Mouse (Mus musculus) hindbrain, embryonic 10.5 days (tissue): ENCODE data around the gene Fndc3b. TPM values are rescaled to one million over a fixed set of nuclear protein-coding genes. Genes with fewer than 3 reads are reported as not detected.

Experiments
- DNase-seq: peaks from one replicate; pipeline ENCODE4 v3.0.0-alpha.2; 2017; ENCODE audit warnings: low spot score
- H3K27ac ChIP-seq: fragments of 300-500 bp; sonication (generic); 2 replicates; pipeline ENCODE4 v1.5.1; 2016; ENCODE audit warnings: mild to moderate bottlenecking, moderate library complexity
- H3K27me3 ChIP-seq: fragments of 300-500 bp; sonication (generic); 2 replicates; pipeline ENCODE4 v1.6.1; 2016; ENCODE audit warnings: mild to moderate bottlenecking; ENCODE audit not compliant: poor library complexity, insufficient read depth, severe bottlenecking
- H3K36me3 ChIP-seq: fragments of 300-500 bp; sonication (generic); 2 replicates; pipeline ENCODE4 v1.6.1; 2016; ENCODE audit warnings: mild to moderate bottlenecking, moderate library complexity
- H3K4me1 ChIP-seq: fragments of 300-500 bp; sonication (generic); replicated peaks from 2 replicates; pipeline ENCODE4 v1.6.1; 2016; ENCODE audit warnings: mild to moderate bottlenecking
- H3K4me3 ChIP-seq: fragments of 300-500 bp; sonication (generic); 2 replicates; pipeline ENCODE4 v1.5.1; 2016; ENCODE audit warnings: mild to moderate bottlenecking, moderate library complexity
- H3K9me3 ChIP-seq: fragments of 300-500 bp; sonication (generic); 2 replicates; pipeline ENCODE4 v1.6.1; 2016; ENCODE audit warnings: mild to moderate bottlenecking, moderate library complexity
- WGBS: fragments of 180-500 bp; shearing (Covaris S2); methylation state at CpG from one replicate; pipeline ENCODE4 v1.1.7; 2016; 5-methylcytosine and 5-hydroxymethylcytosine counted together
- polyA plus RNA-seq: library from polyadenylated mRNA; unstranded; fragments of >200 nt; fragmentation: Nextera tagmentation; extraction: Ambion mirVana; gene quantifications from 2 replicates; pipeline ENCODE4 v1.2.1, GENCODE M21; 2016

Fndc3b gene
- polyA plus RNA-seq, 1 experiment from 2014 or later, result 11.2 TPM

GRCm38 (mm10) chr3:27607081-27607795 lies 103.9 kb downstream of the Fndc3b start:
- H3K4me3 ChIP-seq, result no peak overlapping the region
- peak overlapping the region; percentile 72 for H3K27ac ChIP-seq
- peak; percentile 23 for DNase-seq
- no peaks in the 10 kb centered on the region for H3K9me3 ChIP-seq
- H3K36me3 ChIP-seq, result no peaks in the 10 kb centered on the region
- peaks cover 33% of the 10 kb centered on the region for H3K4me1 ChIP-seq
- no peaks in the 10 kb centered on the region for H3K27me3 ChIP-seq
- 62% methylated on average over 9 of the region's 9 CpGs for WGBS

DNA sequence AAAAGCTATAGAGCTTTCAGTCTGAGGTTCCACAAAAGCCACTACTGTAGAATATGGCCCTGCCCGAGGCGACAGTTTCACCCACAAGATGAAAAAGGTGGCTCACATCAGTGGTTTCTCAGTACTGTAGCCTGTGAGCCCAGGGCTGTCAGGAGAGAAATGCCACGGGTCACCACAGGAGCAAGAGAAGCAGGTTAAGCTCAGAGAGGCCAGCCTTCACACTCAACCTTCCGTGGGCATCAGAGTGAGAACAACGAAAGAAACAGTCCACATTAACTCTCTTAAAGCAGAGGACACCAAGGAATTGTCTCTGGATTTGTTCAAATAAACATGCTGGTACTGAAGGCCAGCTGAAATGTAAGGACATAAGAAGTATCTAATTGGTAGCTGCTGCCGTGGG lies 104.5 kb downstream of the Fndc3b start:
- 87% methylated on average over 6 of the region's 6 CpGs for WGBS
- Histone ChIP-seq H3K36me3 (no peaks in the 10 kb centered on the region), H3K4me1 (peaks cover 31% of the 10 kb centered on the region)

DNA sequence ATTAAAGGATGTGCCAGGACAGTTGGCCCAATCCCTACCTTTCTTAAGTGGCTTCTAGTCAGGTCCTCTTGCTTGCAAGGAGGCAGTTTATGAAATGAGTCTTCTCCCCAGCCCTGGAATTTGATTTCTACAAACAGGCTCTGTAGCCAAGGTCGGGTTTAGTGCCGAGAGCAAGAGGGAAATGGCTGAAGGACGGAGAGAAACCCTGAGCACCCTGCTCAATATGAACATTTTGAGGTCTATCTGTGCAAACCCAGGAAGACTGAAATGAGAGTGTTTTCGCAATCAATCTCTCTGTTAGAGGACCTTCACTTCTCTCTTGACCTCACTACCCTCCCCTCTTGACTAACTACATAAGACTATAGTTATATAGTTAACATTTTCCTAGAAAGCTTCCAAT lies 105.5 kb downstream of the Fndc3b start:
- Histone ChIP-seq H3K9me3 (no peaks in the 10 kb centered on the region), H3K27ac (no peak overlapping the region), H3K36me3 (no peaks in the 10 kb centered on the region), H3K4me1 (peaks cover 24% of the 10 kb centered on the region), H3K27me3 (no peaks in the 10 kb centered on the region), H3K4me3 (no peak overlapping the region)
- 94% methylated on average over 4 of the region's 4 CpGs for WGBS
- no peak for DNase-seq

More for the DNA sequence above, 104.5 kb downstream of the Fndc3b start:
- no peak overlapping the region for H3K4me3 ChIP-seq
- no peaks in the 10 kb centered on the region for H3K9me3 ChIP-seq
- no peak for DNase-seq
- peak overlapping the region; percentile 72; the same call in 1 of the 2 replicates for H3K27ac ChIP-seq
- no peaks in the 10 kb centered on the region for H3K27me3 ChIP-seq

DNA sequence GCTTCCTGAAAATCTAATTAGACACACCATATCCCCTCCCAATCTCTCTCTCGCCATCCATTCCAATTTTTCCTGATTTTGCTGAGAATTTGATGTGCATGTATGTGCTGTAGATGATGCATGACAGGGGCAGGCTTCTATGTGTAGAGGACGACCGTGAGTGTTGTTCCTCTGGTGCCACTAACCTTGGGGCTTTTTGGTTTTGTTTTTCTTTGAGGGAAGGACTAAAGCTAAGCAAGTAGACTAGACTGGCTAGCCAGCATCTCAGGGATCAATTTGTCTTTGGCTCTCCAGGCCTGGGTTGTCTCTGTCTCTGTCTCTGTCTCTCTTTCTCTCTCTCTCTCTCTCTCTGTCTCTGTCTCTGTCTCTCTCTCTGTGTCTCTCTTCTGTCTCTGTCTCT lies 106.0 kb downstream of the Fndc3b start:
- Histone ChIP-seq H3K4me1 (peaks cover 27% of the 10 kb centered on the region), H3K36me3 (no peaks in the 10 kb centered on the region), H3K27ac (no peak overlapping the region), H3K4me3 (no peak overlapping the region), H3K9me3 (no peaks in the 10 kb centered on the region), H3K27me3 (no peaks in the 10 kb centered on the region)
- 92% methylated on average over 3 of the region's 3 CpGs for WGBS
- DNase-seq, result no peak

DNA sequence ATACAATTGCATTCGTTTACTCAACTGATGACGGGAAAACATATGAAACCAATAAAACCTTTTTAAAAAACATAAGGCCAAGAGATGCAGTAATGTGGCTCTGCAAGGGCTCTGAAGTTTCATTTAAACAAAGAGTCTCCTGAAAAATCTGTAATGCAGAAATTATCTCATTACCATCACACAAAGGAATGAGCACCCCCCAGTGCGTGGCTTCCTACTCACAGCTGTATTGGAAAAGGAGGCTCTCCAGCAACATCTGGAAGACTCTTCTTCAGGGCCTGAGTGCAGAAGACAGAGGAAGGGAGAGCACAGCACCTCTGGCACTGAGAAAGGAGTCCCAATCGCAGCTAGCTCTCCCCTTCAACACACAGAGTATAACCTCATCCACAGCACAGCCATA lies 106.5 kb downstream of the Fndc3b start:
- peaks cover 27% of the 10 kb centered on the region for H3K4me1 ChIP-seq
- no peak for DNase-seq
- H3K27me3 ChIP-seq, result no peaks in the 10 kb centered on the region
- no peak overlapping the region for H3K4me3 ChIP-seq
- no peaks in the 10 kb centered on the region for H3K36me3 ChIP-seq
- no peaks in the 10 kb centered on the region for H3K9me3 ChIP-seq
- no peak overlapping the region for H3K27ac ChIP-seq
- 82% methylated on average over 4 of the region's 4 CpGs for WGBS

DNA sequence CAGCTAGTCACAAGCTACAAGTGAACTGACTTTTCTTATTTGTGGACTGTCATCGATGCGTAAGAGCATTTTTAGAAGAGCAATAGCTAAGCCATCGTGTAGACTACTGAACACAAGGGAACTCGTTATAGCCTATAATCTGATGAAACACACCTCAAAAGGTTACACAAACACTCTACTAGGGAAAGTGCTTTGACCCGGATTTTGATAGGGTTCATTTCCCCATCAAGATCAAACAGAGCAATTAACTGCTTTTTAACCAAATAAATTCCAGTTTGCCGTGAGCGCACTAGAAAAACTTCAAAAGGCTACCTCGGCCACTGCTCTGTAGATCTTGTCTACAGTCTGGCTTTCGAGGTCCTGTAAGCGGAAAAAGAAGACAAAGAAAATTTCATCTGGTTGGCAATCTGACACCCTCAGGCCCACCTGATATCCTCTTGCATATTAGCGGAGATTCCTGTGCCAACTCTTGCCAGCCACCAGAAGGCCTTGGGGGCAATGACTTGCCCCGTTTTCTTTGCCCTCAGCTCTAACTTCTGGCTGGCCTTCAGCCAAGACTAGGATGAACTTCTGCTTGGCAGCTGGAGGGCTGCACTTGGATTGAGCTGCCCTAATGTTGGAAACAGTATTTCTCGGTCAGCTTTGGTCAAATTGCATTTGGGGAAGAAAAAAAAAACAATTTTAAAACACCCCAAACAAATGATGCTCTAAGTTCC lies 107.0 kb downstream of the Fndc3b start:
- H3K9me3 ChIP-seq, result no peaks in the 10 kb centered on the region
- H3K4me1 ChIP-seq, result peaks cover 27% of the 10 kb centered on the region
- no peaks in the 10 kb centered on the region for H3K36me3 ChIP-seq
- no peaks in the 10 kb centered on the region for H3K27me3 ChIP-seq
- no peak overlapping the region for H3K4me3 ChIP-seq
- no peak overlapping the region for H3K27ac ChIP-seq
- 84% methylated on average over 13 of the region's 13 CpGs for WGBS
- DNase-seq, result no peak

GRCm38 (mm10) chr3:27600645-27601044 lies 110.5 kb downstream of the Fndc3b start:
- Histone ChIP-seq H3K4me3 (no peak overlapping the region), H3K27ac (no peak overlapping the region), H3K27me3 (no peaks in the 10 kb centered on the region), H3K36me3 (no peaks in the 10 kb centered on the region), H3K9me3 (peaks cover 4% of the 10 kb centered on the region; the same call in 1 of the 2 replicates), H3K4me1 (peaks cover 7% of the 10 kb centered on the region; the same call in 1 of the 2 replicates)
- DNase-seq, result no peak
- WGBS, result 73% methylated on average over 7 of the region's 7 CpGs

DNA sequence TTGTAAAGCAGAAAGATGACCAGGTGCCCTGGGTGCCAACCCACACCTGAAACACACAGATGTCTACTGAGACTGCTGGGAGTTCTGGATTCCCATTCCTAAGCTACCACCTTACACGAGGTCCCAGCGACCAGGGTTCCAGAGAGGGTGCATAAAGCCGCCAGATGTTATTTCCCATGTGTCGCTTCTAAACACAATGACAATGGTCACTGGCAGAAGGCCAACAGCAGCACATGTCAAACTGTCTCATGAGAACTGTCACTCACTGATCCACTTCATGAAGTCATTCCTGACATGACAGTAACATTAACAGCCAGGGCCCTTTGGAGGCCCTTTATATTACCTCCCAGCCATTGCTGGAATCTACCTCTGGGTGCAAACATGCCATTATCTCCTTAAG lies 110.9 kb downstream of the Fndc3b start:
- no peak for DNase-seq
- Histone ChIP-seq H3K9me3 (peaks cover 4% of the 10 kb centered on the region; the same call in 1 of the 2 replicates), H3K4me3 (no peak overlapping the region), H3K36me3 (no peaks in the 10 kb centered on the region), H3K27ac (no peak overlapping the region), H3K4me1 (peaks cover 7% of the 10 kb centered on the region; the same call in 1 of the 2 replicates), H3K27me3 (no peaks in the 10 kb centered on the region)
- 90% methylated on average over 4 of the region's 4 CpGs for WGBS

- Histone ChIP-seq H3K9me3 (peaks cover 4% of the 10 kb centered on the region; the same call in 1 of the 2 replicates), H3K27me3 (no peaks in the 10 kb centered on the region), H3K4me1 (peaks cover 7% of the 10 kb centered on the region; the same call in 1 of the 2 replicates), H3K36me3 (no peaks in the 10 kb centered on the region), H3K27ac (no peak overlapping the region), H3K4me3 (no peak overlapping the region)
- WGBS, result 89% methylated on average over 11 of the region's 11 CpGs
- DNase-seq, result no peak
These were observed 112.4 kb downstream of the Fndc3b start for GRCm38 (mm10) chr3:27598437-27599382.

DNA sequence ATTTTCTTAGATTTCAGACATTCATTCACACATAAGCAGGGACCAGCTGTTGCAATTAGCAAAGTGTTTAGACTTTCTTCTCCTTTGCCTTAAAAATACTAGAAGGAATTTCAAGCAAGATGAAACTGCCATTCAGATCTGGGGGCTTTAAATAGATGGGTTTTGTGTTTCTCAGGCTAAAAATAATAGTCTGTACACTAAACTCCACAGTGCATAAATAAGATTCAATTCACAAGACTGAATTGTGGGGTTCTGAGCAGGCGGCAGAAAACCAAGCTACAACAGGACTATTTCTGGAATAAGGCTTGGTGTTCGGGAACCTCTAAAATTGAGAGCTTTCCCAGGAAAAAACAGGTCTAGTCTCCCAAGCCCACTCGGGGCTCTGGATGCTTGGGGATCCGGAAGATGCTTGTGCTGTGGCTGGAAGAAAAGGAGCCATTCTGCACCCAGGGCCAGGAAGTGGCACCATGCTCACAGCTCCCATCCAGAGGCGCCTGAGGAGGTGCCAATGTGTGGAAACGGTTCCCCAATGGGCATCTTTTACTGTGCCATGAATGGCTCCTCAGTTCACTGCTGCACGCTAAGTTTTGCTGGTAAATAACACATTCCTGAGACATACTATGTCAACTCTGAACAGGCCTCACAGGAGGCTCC lies 117.5 kb downstream of the Fndc3b start:
- no peaks in the 10 kb centered on the region for H3K27me3 ChIP-seq
- WGBS, result 87% methylated on average over 7 of the region's 7 CpGs
- H3K4me1 ChIP-seq, result no peaks in the 10 kb centered on the region
- H3K36me3 ChIP-seq, result no peaks in the 10 kb centered on the region
- H3K27ac ChIP-seq, result no peak overlapping the region
- DNase-seq, result no peak
- H3K4me3 ChIP-seq, result no peak overlapping the region
- peaks cover 3% of the 10 kb centered on the region; the same call in 1 of the 2 replicates for H3K9me3 ChIP-seq

DNA sequence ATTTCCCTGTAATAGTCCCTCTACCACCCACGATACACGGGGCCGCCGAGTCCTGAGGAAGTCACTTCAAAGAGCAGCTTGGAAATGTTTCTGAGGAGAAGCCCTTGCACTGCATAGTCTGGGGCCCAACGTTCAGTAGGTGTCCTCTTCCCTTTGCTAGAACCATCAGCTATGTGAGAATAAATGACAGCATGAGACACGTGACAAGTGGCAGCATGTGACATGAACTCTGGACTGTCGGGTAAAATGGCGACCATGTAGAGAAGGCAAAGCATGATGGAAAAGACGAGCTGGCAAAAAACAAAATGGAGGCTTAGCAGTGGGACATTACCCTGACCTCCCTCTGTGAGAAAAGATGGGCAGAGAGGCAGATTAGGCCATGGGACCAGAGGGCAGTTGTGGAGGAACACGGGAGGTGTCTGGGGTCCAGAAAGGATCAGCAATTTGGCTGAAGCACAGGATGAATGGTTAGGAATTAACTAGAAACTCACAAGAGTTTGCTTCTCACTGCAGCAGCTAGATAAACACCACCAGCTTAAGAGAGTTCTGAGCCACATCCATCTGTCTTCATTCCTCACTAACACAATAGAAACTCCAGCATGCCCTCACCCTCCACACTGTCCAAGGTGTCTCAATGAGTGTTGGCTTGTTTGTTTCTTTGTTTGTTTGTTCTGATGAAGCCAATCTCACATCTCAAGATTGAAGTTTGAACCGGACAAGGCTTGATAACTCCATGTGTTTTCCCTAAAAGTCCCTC lies 118.2 kb downstream of the Fndc3b start:
- WGBS, result 88% methylated on average over 11 of the region's 11 CpGs
- H3K4me3 ChIP-seq, result no peak overlapping the region
- H3K27me3 ChIP-seq, result no peaks in the 10 kb centered on the region
- H3K27ac ChIP-seq, result no peak overlapping the region
- no peaks in the 10 kb centered on the region for H3K9me3 ChIP-seq
- no peaks in the 10 kb centered on the region for H3K4me1 ChIP-seq
- DNase-seq, result no peak
- H3K36me3 ChIP-seq, result no peaks in the 10 kb centered on the region
